Mouse (Mus musculus) cerebellum, adult 8-10 months (tissue): ENCODE measurements at regions not wholly inside any gene's neighbourhood (a gene's known extent, or its start where the extent isn't known, plus 50 kb on each side); places are given as distances from the start of the nearest gene placed in this dataset.

Experiments used
- DNase-seq: peaks from one replicate; pipeline ENCODE4 v3.0.0; 2022

- DNase-seq = no peak
Observed at GRCm38 (mm10) chr1:177616335-177617239, 113.0 kb upstream of the 1700016C15Rik start.

DNA sequence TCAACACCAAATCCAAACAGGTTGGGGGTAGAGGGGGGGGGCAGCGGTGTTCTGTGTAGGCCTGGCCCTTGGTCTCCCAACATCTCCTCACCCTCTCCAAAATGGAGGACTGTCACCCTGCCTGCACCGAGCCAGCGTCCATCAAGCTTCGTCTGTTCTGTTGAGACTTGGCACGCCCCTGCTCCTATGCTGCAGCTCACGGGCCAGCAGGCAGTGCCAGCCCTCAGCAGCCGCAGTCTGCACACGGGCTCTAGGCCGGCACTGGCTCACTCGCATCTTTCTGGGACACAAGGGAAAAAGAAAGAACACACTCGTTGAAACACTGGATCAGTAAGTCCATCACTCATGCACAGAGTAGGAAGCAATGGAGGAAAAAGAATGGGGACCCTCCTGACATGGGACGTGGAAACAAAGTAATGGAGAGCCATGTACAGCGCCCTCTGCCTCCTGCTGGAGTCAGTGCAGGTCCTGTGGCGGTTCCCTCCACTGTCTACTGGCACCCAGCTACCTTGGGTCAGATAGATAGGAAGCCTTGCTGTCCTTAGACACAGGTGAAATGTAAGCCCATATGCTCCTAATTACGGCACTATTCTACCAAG, 109.0 kb upstream of the 1700016C15Rik start:
- peak; percentile 59 for DNase-seq

GRCm38 (mm10) chr1:177621854-177622590, 107.6 kb upstream of the 1700016C15Rik start:
- DNase-seq = no peak

DNA sequence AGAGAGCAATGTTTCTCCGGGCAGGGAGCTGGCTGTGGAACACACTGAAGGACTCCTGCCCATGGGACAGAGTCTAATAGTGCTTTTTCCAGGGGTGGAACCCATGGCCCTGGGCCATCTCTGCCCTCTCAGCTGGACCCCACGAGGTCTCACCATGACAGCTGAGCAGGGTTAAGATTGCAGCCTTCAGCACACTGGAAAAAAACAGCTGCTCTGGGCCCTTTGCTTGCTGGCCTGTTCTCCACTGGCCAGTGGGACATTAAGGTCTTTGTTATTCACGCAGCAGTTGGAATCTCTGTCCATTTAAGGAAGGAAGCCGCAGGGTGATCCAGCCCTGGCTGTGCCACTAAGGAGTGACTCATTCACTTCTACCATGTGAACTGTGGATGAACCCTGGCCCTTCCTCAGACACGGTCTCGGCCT, 106.3 kb upstream of the 1700016C15Rik start:
- DNase-seq = no peak

DNA sequence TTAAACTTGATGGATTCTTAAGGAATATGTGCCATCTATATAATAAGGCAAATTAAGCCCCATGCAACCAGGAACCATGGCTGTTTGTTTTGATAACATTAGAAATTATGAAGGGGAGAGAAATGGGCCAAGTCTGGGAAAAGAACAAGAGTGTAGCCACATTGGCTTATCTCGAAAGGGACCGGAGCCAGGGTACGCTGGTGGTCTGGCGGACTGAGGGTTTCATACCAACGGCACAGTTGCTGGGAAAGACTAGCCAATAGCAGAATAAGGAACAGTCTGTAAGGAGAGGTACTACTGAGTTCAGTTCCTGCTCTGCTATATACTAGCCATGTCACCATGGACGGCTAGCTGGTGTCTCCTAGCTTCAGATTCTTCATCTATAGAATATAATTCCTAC, 105.9 kb upstream of the 1700016C15Rik start:
- no peak for DNase-seq

DNA sequence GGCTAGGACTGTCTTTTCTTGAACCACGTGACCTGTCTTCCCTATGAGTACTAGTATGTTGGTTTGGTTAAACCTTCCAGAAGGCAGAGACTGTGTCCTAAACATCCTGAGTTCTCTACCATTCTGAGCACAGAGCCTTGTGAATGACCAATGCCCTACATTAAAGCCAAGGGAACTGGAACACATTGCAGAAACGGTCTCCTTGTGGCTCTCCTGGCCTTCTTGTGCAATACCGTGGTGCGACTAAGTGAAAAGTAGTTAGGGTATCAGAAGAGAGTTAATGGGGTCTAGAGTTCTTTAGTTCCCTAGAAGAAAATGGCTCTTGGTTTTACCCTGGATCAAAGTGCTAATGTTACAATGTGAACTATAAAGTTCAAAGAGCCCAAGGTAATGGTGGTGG, 101.8 kb upstream of the 1700016C15Rik start:
- no peak for DNase-seq

GRCm38 (mm10) chr1:177633966-177634602, 95.5 kb upstream of the 1700016C15Rik start:
- no peak for DNase-seq

DNA sequence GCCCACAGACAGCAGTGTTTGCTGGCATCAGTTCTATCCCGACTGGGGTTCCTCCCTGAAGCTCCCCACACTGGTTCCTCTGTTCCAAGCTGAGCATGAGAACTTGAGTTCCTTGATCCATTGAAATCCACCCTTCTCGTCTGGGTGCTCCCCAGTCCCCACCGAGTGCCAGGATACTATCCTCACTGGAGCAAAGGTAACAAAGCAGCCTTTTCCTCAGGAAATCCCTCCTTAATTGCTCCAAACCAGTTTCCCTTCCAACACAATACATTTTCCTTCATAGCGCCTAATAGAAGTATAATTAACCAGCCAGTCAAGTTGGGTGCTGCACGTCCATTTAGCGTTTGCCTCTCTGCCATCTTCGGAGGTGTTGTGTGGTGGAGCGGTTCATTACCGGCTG, 92.6 kb upstream of the 1700016C15Rik start:
- no peak for DNase-seq

DNA sequence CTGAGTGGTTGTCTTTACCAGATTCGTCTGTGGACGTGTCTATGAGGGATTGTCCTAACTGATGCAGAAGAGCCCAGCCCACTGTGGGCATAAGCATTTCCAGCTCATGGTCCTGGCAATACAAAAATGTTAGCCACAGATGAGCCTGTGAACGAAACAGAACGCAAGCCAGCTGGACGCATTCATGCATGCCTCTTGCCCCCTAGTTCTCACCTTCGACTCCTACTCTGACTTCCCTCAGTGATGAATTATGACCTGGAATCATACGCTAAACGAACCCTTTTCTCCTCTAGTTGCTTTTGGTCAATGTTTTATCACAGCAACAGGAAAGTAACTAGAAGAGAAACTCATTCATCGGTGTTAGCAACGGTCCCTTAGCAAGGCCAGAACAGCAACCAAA, 91.2 kb upstream of the 1700016C15Rik start:
- DNase-seq = no peak

DNA sequence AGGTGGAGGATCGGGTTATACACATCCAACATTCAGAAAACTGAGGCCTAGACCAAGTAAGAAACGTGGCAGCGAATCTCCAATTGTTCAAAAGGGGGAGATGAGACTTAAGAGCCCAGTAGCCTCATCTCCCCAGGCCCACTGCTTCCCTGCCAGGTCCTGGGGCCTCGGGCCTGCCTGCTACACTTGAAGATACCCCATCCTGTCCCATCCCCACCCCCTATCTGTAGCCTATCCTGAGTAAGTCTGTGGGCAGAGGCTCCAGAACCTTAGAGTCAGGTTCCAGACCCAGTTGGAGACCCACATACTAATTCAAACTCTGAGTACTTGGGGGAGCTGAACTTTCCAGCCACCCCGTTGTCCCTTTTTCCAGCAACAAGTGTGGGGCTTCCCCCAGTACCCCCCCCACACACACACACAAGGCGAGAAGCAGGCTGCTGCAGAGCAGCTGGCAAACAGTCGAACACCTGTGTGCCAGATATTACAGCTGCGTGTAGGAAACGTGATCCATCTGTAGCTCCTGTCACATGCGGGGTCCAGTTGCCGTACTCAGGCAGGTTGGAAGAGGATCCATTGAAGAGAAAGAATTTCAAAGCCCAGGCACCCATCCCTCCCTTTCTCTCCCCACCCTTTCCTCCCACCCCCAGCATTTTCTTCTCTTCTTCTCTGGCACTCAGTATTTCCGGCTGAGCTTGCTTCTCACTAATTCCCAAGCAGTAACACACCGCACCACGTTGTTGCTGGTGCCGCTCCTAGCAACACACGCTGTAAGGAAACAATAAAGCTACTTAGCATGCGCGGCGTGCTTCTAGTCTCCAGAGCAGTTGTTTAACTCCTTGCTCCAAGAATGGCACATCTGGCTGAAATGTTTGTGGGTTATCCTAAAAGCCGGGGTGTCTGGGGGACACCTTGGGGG, 89.4 kb upstream of the 1700016C15Rik start:
- DNase-seq = no peak

- no peak for DNase-seq
Observed at GRCm38 (mm10) chr1:177642712-177643467, 86.7 kb upstream of the 1700016C15Rik start.

GRCm38 (mm10) chr1:177643662-177644061, 86.0 kb upstream of the 1700016C15Rik start:
- peak; percentile 69 for DNase-seq

GRCm38 (mm10) chr1:177644214-177644613, 85.4 kb upstream of the 1700016C15Rik start:
- DNase-seq = no peak

DNA sequence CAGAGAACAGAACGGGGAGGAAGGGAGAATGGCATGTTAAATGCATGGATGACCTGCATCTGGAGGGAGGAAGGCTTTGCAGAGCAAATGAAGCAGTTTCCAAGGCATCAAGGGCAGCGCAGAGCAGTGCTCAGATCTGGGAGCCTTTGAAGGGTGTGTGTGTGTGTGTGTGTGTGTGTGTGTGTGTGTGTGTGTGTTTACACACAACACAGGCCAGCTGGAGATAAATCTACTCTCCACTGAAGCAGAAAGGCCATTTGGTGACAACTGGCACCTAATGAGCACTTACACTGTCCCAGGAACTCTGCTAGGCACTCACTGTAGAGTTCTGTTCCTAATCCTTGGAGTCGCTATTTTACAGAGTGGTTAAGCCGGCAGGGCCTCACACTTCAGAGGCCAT, 84.3 kb upstream of the 1700016C15Rik start:
- DNase-seq = no peak

DNA sequence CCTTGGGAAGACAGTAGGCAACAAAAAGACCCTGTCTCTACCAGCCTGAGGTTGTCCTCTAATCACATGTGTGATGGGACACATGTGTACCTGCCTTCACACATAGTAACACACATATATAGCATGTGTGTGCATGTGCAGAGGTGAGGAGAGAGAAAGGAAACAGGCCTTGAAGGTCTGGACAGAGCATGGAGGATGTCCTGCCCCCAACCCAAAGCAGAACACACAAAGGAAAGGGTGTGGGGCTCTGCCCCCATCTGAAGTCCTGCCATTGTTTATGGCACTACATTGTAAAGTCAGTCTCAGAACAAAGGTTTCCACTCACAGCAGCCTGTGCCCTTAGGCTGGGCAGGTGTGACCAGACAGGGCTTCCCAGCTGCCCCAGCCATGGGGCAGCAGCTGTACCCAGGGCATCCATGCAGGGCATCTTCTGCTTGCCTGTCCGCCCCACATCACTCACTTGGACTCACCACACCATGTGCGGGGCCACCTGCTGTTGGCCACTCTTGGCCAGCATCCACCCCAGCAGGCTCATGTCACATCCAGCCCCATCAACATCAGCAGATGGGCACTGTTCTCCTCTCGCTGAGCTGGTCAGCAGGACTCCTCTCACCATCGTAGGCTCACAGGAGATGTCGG, 83.6 kb upstream of the 1700016C15Rik start:
- DNase-seq = no peak

GRCm38 (mm10) chr1:177647876-177648275, 81.7 kb upstream of the 1700016C15Rik start:
- DNase-seq = no peak

DNA sequence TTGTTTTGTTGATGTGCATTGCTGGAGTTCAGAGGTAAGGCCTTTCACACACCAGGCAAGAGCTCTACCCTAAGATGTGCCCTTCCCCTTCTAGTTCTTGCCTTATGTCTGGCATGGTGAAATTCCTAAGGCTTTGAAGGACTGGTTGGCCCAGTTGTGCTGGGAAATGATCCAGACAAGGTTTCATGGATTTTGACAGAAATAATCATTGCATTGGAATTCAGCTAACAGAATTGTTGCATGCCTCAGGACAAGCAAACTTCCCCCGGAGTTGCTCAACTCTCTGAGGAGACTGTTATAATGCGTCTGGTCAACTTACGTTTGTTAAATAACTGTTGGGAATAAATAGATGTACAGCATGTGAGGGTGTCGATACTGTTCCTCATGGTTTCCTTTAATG, 80.6 kb upstream of the 1700016C15Rik start:
- DNase-seq = no peak

DNA sequence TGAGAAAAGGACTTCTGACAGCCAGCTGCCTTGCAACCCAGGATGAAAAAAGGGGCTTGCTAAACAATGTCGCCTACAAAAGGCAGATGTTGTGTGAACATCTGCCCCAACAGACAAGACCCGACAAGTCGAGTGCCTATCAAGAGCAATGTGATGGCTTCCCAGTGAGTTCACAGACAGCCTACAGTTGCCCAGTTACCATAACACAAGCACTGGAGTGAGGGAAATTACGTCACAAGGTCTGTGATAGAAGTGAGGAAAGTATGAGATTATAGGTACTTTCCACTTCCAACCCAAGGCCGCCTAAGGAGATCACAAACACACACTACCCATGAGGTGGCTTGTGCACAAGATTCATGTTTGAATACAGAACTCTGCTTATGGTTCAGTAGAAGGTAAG, 78.4 kb upstream of the 1700016C15Rik start:
- no peak for DNase-seq

DNA sequence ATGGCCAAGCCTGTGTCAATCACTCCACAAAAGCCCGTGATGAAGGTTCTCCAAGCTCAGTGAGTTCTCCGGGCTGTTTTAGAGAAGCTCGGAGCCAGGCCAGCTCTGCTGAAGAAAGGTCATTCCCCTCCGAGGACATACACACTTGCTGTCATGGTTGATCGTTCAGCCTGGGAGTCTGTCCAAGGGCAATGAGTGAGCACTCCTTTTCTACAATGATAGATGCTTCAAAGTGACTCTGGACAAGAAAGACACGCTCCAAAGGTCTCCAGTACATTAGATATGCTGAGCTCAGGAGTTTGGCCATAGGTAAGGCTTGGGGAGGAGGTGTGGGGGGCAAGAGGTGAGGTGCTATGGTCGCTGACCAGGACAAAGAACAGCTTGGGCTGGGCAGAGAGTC, 66.5 kb upstream of the 1700016C15Rik start:
- no peak for DNase-seq

DNA sequence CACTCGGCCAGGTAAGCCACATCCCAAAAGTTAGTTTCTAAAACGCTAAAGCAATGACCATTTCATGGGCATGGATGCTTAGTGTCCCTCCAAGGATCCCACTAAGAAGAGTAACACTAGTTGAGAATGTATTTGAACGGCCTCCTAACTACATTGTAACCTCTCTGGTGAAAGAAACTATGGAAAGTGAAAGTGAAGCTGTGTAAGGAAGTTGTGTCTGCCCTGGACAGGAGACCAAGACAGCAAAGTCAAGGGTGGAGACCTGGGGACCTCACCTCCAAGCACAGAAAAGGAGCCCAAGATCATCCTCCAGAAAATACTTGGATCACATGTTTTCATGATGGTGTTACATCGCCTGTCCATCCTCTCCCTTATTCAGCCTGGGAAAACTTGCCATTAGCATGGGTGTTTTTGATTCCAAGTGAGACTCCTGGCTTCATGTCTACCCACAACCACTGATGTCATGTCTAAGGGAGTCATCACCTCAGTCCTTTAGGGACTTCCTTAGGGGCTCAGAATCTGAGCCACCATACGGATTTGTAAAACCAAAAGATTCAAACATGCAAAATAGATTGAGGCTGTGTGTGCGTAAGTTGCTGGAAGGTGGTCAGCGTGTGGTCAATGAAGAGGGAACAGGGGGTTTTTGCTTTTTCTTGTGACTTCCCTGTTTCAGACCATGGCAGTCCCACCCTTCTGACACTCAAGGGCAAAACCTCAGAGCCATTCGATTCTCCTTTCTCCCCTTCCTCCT, 62.4 kb upstream of the 1700016C15Rik start:
- no peak for DNase-seq
